Mouse (Mus musculus) heart, adult 18-20 months (tissue): ENCODE data around the gene Mgat5b. TPM values are rescaled to one million over a fixed set of nuclear protein-coding genes. Genes with fewer than 3 reads are reported as not detected.
A peak's percentile ranks its signal among the peaks of the same experiment; 100 is the strongest.
"Not testable (repeated sequence)": the region's sequence is repeated elsewhere in the genome, so short reads cannot be mapped to it uniquely, and the experiment has no call there.

Source experiments
- DNase-seq, 2 experiments: peaks; one replicate each; pipeline ENCODE4 v3.0.0; 2021 to 2022; ENCODE audit warnings: mixed read lengths in 1 of 2
- long read RNA-seq, 2 experiments: library from polyadenylated mRNA; stranded (forward); transcript quantifications; one replicate each; pipeline ENCODE4 v2.0.0; 2021
- total RNA-seq, 2 experiments: library from RNA; stranded (reverse); gene quantifications; 2 replicates each; pipeline ENCODE4 v1.2.3; 2021

Mgat5b gene
- under 1 TPM; 0.10 to 0.15 TPM for total RNA-seq
- long read RNA-seq, experiment 1, partial matches to known transcripts, result 1 of 1 reads
- long read RNA-seq, experiment 1, other reads (novel, unspliced or antisense), result 0 of 1 reads
- long read RNA-seq, experiment 2, result 0 reads

DNA sequence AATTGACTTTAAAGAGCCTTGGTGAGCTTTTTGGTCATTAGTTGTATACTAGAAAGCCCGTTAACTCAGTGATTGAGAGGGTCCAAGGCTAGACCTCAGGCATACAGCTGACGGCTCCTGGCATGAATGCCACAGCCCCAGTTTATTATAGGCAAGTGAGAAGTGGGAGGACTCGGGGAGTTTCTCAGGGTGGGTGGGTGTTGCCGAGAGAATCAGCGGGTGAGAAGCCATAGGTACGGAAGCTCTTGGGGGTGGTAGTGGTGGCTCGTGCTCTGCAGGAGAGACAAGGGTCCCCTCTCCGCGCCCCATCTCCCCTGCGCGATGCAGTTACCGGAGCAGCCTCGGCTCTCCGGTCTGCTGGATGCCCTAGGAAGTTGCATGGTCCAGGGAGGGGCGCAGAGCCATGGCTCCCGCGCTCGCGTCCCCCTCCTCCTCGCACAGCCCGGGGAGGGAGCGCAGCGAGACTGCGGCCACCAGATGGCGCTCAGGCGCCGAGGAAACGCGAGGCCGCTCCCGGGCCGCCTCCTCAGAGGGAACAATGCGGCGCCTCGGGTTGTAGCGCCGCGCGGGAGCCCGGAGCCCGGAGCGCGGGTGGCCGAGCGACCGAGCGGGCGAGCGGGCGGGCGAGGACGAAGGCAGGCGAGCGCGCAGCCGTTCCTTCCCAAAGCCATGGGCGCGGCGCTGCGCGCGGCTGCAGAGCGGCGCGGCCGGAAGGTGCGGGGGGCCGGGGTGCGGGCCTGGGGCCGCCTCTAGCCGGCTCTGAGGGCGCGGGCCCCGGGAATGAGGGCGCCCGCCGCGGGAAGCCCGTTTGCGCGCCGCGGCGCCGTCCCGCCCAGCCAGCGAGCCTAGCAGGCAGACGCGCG, at the start of gene Mgat5b:
Mgat5b (plus strand) TSS at position 541 of the 863 bp plus-strand sequence.
- peak; percentile 72 to 88 for DNase-seq

DNA sequence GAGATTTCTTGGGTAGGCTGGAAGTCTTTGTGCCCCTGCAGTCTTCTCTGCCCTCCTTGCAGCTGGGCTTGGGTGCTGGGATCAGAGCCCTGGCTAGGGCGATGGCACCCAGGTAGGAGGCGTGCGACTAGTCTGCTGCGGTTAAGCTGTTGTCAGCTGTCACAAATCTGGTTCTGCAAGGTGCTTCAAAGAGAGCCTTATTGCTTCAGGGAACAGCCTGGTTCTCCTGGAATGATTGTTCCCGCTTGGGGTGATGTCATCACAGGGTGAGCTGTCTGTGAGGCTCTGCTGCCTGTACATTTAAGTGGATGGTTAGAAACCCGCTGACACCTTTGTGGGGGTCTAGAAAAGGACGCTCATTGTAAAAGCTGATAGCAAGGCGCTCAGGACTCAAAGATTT, 49.4 kb upstream of the Mgat5b start:
- DNase-seq, result no peak

GRCm38 (mm10) chr11:116869641-116870040, 49.0 kb upstream of the Mgat5b start:
- no peak for DNase-seq

GRCm38 (mm10) chr11:116871538-116871937, 47.1 kb upstream of the Mgat5b start:
- no peak for DNase-seq

DNA sequence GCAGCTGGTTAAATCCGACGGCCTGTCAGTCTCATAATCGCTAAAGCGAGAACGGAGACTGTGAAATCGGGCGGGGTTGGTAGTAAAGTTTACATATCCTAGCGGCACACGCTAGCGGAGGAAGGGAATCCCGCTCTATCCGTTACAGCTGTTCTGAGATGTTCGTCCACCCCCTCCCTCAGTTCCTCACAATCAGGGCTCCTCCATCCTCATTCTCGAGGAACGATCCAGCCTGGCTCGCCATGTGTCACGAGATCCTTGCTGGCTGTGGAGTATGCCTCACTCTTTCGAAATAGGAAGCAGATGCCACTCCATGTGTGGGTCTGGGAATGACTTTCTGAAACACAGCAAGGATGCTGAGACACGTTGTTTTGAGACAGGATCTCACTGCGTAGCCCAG, 44.7 kb upstream of the Mgat5b start:
- no peak for DNase-seq

- DNase-seq, result no peak
Measured at GRCm38 (mm10) chr11:116878454-116878853, 40.2 kb upstream of the Mgat5b start.

GRCm38 (mm10) chr11:116880839-116881238, 37.8 kb upstream of the Mgat5b start:
- DNase-seq, result no peak

GRCm38 (mm10) chr11:116881440-116881839, 37.2 kb upstream of the Mgat5b start:
- DNase-seq, result no peak

DNA sequence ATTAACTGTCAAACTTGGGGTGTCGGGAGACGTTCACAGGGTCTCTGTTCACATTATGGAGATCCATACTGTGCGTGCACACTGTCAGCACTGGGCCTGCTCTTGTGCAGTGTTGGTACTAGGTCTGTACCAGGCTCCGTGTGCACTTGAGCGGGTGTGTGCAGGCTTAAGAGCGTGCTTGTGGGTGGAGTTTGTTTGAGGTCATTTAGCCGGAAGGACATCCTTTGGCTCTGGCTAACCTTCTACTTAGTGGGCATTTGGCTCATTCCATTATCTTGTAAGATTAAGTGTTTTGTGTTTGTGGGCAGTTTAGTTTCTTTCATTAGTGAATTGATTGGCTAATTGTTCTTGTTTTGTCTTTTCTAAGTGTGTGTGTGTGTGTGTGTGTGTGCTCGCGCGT, 36.2 kb upstream of the Mgat5b start:
- no peak for DNase-seq

DNA sequence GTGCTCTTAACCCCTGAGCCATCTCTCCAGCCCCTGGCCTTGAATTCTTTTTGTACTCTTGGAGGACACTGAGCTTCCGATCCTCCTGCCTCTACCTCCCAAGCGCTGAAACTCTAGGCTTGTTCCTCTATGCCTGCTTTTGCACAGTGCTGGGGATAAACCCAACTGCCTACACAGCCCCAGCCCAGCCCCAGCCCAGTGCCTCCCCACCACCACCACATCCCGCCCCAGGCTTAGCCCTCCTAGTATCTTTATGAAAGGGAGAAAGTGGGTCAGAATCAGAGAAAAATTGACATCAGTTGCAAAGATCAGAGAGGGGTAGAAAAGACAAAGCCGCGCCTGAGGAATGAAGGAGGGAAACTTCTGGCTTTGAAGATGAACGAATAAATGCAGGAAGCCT, 34.6 kb upstream of the Mgat5b start:
- no peak for DNase-seq

DNA sequence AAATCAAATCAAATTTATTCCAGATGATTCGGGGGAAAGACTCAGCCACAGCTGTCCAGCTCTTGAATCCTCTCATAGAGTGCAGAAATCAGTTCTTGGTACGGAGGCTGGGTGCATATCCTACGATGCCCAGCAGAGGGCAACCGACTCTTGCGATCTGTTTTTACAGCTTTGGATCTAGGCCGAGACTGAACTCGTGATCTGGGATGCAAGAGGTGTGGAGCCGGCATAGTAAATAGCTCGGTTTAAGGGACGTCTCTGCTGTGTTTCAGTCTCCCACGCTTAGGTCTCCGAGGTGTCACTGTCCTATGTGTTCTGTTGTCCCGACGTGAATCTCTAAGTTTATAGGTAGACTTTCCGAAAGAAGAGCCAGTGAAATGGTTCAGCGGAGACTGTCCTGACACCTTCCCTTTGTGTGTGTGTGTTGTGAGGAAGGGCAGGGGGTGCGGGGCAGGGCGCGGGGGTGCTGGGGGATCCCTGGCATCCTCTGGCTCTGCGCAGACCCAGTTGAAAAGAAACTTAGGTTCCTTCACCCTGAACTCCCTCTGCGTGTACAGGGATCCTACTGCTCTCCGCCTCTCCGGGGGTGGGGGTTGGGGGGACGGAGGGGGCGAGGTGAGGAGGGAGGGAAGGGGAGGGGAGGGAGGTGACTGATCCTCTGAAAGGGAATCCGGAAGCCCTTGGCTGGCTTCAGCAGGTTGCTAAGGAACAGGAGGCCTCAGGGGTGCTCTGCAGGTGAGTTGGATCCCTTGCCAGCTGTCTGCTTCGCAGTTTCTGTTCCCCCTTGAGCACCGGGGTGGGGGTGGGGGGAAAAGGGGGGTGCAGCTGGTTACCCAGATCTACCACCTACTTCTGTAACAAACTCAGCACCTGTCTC, 33.1 kb upstream of the Mgat5b start:
- DNase-seq, result peak; percentile 74 to 89

GRCm38 (mm10) chr11:116887136-116887535, 31.5 kb upstream of the Mgat5b start:
- no peak for DNase-seq

DNA sequence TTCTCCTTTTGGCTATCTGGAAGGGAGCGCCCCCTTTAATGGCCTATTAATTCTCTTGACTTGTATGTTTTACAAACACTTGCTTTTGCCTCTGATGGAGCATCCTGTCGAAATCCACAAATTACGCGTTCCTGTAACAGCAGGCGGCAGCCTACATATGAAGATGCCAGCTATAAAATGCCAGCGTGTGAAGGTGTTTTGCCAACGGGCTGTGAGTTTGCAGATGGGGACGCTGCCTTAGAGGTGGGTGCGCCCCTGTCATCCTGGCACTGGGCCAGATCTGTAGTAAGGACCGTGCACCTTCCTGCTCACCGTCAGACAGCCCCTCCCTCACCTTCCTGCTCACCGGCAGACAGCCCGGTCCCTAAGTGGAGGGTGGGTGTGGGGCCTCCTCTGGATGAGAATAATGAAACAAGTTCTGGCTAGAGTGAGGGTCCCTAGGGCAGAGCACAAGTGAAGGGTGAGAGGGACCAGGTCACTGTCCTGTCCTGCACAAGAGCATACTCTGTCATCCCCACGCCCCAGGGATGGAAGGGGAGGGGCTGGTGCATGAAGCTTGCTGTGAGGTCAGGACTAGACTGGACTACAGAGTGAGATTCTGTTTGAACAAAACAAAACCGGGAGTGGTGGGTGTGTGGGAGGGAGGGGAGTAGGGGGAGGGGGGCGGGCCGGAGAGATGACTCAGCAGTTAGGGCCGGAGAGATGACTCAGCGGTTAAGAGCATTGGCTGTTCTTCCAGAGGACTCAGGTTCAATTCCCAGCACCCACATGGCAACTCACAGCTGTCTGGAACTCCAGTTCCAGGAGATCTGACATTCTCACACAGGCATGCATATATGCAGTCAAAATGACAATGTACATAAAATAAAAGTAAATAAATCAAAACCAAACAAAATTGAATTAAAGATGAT, 24.9 kb upstream of the Mgat5b start:
- DNase-seq, result no peak

GRCm38 (mm10) chr11:116895402-116895801, 23.3 kb upstream of the Mgat5b start:
- no peak for DNase-seq

DNA sequence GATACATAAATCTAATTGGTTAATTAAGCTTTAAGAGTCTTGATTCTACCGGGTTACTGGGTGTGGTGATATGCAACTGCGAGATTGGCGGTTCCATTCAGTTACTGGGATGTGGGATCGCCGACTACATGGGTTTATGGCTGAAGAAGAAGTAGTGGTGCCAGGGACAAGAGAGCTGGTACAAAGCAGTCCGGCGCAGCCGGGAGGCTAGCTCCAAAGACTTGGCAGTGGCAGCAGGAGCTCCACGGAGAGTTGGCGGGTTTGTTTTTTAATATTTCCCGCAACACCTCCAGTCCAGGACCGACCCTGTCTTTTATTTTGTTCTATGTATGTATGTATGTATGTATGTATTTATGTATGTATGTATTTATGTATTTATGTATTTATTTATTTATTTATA, 19.4 kb upstream of the Mgat5b start:
- no peak for DNase-seq

GRCm38 (mm10) chr11:116902588-116902987, 16.1 kb upstream of the Mgat5b start:
- DNase-seq, result not testable (repeated sequence)

- DNase-seq, result no peak
Measured at GRCm38 (mm10) chr11:116905741-116906456, 12.8 kb upstream of the Mgat5b start.

DNA sequence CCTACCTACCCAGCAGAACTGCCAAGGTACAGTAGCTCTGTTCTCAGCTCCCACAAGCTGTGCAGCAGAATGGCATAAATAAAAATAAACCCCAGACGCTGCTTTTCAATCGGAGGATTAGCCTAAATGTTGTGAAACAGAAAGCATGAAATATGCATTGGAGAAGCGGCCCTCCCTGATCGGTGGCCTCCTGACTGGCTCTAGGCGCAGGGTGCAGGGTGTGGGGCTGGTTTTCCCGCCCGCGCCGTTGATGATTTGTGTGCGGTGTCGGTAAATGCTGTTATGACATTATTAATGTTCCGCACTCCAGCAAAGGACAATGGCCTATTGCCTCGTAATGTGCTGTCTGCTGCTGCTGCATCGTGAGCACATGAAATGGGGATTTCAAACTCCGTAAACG, 5.1 kb upstream of the Mgat5b start:
- DNase-seq, result no peak

DNA sequence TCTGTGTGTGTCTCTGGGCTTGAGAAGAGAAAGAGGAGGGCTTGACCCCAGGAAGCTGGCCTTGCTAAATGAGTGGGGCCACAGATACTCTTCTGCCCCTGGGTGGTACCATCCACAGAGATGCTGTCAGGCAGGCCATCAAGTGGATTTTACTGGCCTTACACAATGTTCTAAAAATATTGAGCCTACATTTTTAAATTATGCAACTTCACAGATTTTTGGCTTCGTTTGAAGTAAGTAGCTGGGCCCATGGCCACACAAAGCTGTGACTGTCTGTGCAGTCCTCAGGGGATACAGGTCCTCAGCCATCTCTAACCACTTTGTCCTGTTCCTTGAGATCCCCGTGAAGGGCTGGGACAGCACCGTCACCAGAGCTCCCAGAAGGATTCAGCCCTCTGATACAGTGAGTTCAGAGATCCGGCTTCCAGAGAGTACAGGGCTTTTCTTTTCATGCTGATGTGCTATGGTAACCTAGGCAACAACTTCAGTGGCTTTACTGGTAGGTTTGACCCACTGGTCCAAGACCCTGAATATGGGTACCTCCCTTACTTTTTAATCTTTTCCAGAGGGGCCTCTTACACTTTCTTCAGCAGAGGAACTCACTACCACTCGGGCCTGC, 4.3 kb upstream of the Mgat5b start:
- no peak for DNase-seq

GRCm38 (mm10) chr11:116915241-116915640, 3.4 kb upstream of the Mgat5b start:
- no peak for DNase-seq

GRCm38 (mm10) chr11:116917361-116917760, 1.3 kb upstream of the Mgat5b start:
- no peak for DNase-seq
